Mouse (Mus musculus): ENCODE data around the gene Tbc1d22a. TPM values are rescaled to one million over a fixed set of nuclear protein-coding genes. Genes with fewer than 3 reads are reported as not detected.

The Tbc1d22a gene
- polyA plus RNA-seq, 1 experiment = not detected

GRCm38 (mm10) chr15:86422858-86423257, 208.6 kb downstream of the Tbc1d22a start:
- TF ChIP-seq POLR2A (IDR thresholded peaks at IDR 0.05; ENCODE audit: insufficient read depth, low read depth, low read length) (no peak), CTCF (IDR thresholded peaks at IDR 0.05; ENCODE audit: insufficient read depth, low read depth, low read length) (no peak)
- H3K27ac ChIP-seq (ENCODE audit: insufficient read depth, low read depth, low read length) = no peak overlapping the region
- 71% methylated on average over 1 of the region's 1 CpGs for WGBS
- peaks cover 7% of the 10 kb centered on the region; the same call in 1 of the 2 replicates for H3K4me1 ChIP-seq (ENCODE audit: control insufficient read depth, insufficient read depth, low read length)
- no peak overlapping the region for H3K4me3 ChIP-seq (ENCODE audit: insufficient read depth, low read depth, low read length)

DNA sequence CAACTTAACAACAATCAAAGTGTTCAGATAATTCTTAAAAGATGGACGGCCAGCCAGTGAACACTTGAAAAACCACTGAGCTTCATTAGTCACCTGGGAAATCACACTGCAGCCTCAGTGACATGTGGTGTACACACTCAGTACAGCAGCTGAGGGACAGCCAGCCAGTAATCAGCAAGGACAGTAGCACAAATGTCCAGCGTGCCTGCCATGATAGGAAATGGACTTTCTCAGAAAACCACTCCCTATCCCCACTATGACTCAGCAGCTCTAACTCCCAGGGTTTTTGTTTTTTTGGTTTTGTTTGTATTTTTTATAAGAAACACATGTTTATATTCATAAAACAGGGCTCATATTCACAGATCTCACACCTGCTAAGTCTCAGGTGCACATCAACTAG, 209.6 kb downstream of the Tbc1d22a start:
- no peak for TF ChIP-seq CTCF (IDR thresholded peaks at IDR 0.05; ENCODE audit: insufficient read depth, low read depth, low read length)
- TF ChIP-seq POLR2A (IDR thresholded peaks at IDR 0.05; ENCODE audit: insufficient read depth, low read depth, low read length) = no peak
- WGBS = 94% methylated on average over 2 of the region's 2 CpGs
- 0 out of 2 replicates have a peak, but pooled peaks cover 2% of the 10 kb centered on the region for H3K4me1 ChIP-seq (ENCODE audit: control insufficient read depth, insufficient read depth, low read length)
- H3K4me3 ChIP-seq (ENCODE audit: insufficient read depth, low read depth, low read length) = no peak overlapping the region
- H3K27ac ChIP-seq (ENCODE audit: insufficient read depth, low read depth, low read length) = no peak overlapping the region

GRCm38 (mm10) chr15:86424971-86425370, 210.7 kb downstream of the Tbc1d22a start:
- WGBS = 80% methylated on average over 8 of the region's 8 CpGs

GRCm38 (mm10) chr15:86426364-86427000, 212.2 kb downstream of the Tbc1d22a start:
- WGBS = 91% methylated on average over 5 of the region's 5 CpGs
- H3K4me1 ChIP-seq (ENCODE audit: control insufficient read depth, insufficient read depth, low read length) = no peaks in the 10 kb centered on the region
- TF ChIP-seq POLR2A (IDR thresholded peaks at IDR 0.05; ENCODE audit: insufficient read depth, low read depth, low read length) (no peak), CTCF (IDR thresholded peaks at IDR 0.05; ENCODE audit: insufficient read depth, low read depth, low read length) (no peak)
- H3K4me3 ChIP-seq (ENCODE audit: insufficient read depth, low read depth, low read length) = no peak overlapping the region
- H3K27ac ChIP-seq (ENCODE audit: insufficient read depth, low read depth, low read length) = no peak overlapping the region

More at GRCm38 (mm10) chr15:86424971-86425370, 210.7 kb downstream of the Tbc1d22a start:
- Histone ChIP-seq H3K4me1 (ENCODE audit: control insufficient read depth, insufficient read depth, low read length) (no peaks in the 10 kb centered on the region), H3K27ac (ENCODE audit: insufficient read depth, low read depth, low read length) (no peak overlapping the region), H3K4me3 (ENCODE audit: insufficient read depth, low read depth, low read length) (no peak overlapping the region)
- TF ChIP-seq POLR2A (IDR thresholded peaks at IDR 0.05; ENCODE audit: insufficient read depth, low read depth, low read length) (no peak), CTCF (IDR thresholded peaks at IDR 0.05; ENCODE audit: insufficient read depth, low read depth, low read length) (no peak)

DNA sequence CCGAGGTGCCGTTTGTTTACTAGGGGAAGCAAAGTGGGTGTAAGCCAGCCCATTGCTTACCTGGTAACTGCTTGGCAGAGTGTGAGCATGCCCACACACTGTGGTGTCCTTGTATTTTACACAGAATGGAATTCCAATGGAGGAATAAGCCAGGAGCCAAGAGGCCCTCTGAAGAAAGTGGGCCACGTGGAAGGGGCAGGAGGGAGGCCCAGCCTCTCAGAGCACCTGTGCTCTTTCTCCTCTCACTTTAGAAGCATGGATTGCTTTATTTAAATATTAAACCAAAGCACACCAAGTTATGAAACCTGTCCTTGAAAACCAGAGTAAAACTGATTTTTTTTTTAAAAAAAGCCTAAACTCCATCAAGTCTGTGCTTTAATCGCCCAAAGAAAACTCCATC, 213.2 kb downstream of the Tbc1d22a start:
- no peak overlapping the region for H3K4me3 ChIP-seq (ENCODE audit: insufficient read depth, low read depth, low read length)
- WGBS = 84% methylated on average over 4 of the region's 4 CpGs
- H3K27ac ChIP-seq (ENCODE audit: insufficient read depth, low read depth, low read length) = no peak overlapping the region
- no peak for TF ChIP-seq CTCF (IDR thresholded peaks at IDR 0.05; ENCODE audit: insufficient read depth, low read depth, low read length)
- TF ChIP-seq POLR2A (IDR thresholded peaks at IDR 0.05; ENCODE audit: insufficient read depth, low read depth, low read length) = no peak
- H3K4me1 ChIP-seq (ENCODE audit: control insufficient read depth, insufficient read depth, low read length) = no peaks in the 10 kb centered on the region

GRCm38 (mm10) chr15:86428496-86428895, 214.2 kb downstream of the Tbc1d22a start:
- TF ChIP-seq CTCF (IDR thresholded peaks at IDR 0.05; ENCODE audit: insufficient read depth, low read depth, low read length) (no peak), POLR2A (IDR thresholded peaks at IDR 0.05; ENCODE audit: insufficient read depth, low read depth, low read length) (no peak)
- Histone ChIP-seq H3K4me3 (ENCODE audit: insufficient read depth, low read depth, low read length) (no peak overlapping the region), H3K27ac (ENCODE audit: insufficient read depth, low read depth, low read length) (no peak overlapping the region), H3K4me1 (ENCODE audit: control insufficient read depth, insufficient read depth, low read length) (no peaks in the 10 kb centered on the region)
- WGBS = 90% methylated on average over 5 of the region's 5 CpGs

- no peak overlapping the region for H3K27ac ChIP-seq (ENCODE audit: insufficient read depth, low read depth, low read length)
- TF ChIP-seq CTCF (IDR thresholded peaks at IDR 0.05; ENCODE audit: insufficient read depth, low read depth, low read length) (no peak), POLR2A (IDR thresholded peaks at IDR 0.05; ENCODE audit: insufficient read depth, low read depth, low read length) (no peak)
- H3K4me1 ChIP-seq (ENCODE audit: control insufficient read depth, insufficient read depth, low read length) = no peaks in the 10 kb centered on the region
- WGBS = 89% methylated on average over 8 of the region's 8 CpGs
- no peak overlapping the region for H3K4me3 ChIP-seq (ENCODE audit: insufficient read depth, low read depth, low read length)
Observed at GRCm38 (mm10) chr15:86429766-86430335, 215.6 kb downstream of the Tbc1d22a start.

DNA sequence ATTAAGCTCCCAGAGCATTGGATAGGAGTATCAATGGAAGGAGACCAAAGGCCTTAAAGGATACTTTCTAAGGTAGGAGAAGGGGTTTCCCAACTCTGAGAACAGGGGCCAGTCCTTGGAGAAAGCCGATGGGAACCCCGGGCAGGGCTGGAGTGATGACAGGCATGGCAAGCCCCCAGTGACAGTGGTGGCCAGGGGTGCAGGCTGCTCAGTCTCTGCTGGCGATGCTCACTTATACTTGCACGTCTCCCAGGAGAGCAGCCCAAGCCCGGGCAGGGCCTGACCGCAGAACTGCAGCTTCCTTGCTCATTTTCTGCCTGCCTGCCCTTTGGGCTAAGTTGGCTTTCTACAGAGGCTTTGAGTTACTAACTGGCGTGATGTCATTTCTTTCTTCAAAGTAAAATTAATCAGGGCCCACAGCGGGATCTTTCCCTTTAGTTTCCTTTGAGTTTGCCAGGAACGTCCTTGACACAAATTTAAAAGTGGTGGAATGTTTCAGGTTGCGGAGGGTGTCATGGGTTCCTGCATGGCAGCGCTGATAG, 217.4 kb downstream of the Tbc1d22a start:
- Histone ChIP-seq H3K4me1 (ENCODE audit: control insufficient read depth, insufficient read depth, low read length) (no peaks in the 10 kb centered on the region), H3K27ac (ENCODE audit: insufficient read depth, low read depth, low read length) (no peak overlapping the region), H3K4me3 (ENCODE audit: insufficient read depth, low read depth, low read length) (no peak overlapping the region)
- WGBS = 77% methylated on average over 11 of the region's 11 CpGs
- TF ChIP-seq POLR2A (IDR thresholded peaks at IDR 0.05; ENCODE audit: insufficient read depth, low read depth, low read length) (no peak), CTCF (IDR thresholded peaks at IDR 0.05; ENCODE audit: insufficient read depth, low read depth, low read length) (no peak)

DNA sequence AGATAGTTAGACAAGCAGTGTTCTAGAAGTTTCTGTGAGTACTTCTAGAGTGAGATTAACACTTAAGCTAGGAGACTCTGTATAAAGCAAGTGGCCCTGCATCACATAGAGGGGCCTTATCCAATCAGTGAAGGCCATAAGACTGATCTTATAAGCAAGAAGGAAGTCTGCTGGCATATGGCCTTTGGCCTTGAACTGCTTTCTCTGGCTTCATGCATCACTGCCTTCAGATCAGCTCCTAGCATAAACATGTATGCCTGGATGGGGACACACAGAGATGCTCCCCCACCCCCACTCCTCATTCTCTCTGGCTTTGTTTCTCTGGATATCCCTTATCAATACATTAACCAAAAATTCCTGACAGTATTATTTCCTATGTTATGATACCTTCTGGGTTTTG, 218.5 kb downstream of the Tbc1d22a start:
- Histone ChIP-seq H3K4me3 (ENCODE audit: insufficient read depth, low read depth, low read length) (no peak overlapping the region), H3K27ac (ENCODE audit: insufficient read depth, low read depth, low read length) (no peak overlapping the region), H3K4me1 (ENCODE audit: control insufficient read depth, insufficient read depth, low read length) (no peaks in the 10 kb centered on the region)
- no peak for TF ChIP-seq CTCF (IDR thresholded peaks at IDR 0.05; ENCODE audit: insufficient read depth, low read depth, low read length)
- TF ChIP-seq POLR2A (IDR thresholded peaks at IDR 0.05; ENCODE audit: insufficient read depth, low read depth, low read length) = no peak

Measured in olfactory bulb, adult 2 months (tissue).